Mouse (Mus musculus) bone marrow, adult 2 months (tissue): ENCODE data around the gene Tcf20.

Source experiments
- CTCF ChIP-seq: fragments of 200-500 bp; IDR thresholded peaks from 2 replicates; pipeline ENCODE4 v1.5.1; 2011; ENCODE audit warnings: low read length, control low read depth; ENCODE audit not compliant: control insufficient read depth, insufficient read depth
- POLR2A ChIP-seq: fragments of 200-500 bp; IDR thresholded peaks from 2 replicates; pipeline ENCODE4 v1.6.1; 2011; ENCODE audit warnings: low read depth, mild to moderate bottlenecking, control low read depth, low read length, borderline replicate concordance; ENCODE audit not compliant: control insufficient read depth

DNA sequence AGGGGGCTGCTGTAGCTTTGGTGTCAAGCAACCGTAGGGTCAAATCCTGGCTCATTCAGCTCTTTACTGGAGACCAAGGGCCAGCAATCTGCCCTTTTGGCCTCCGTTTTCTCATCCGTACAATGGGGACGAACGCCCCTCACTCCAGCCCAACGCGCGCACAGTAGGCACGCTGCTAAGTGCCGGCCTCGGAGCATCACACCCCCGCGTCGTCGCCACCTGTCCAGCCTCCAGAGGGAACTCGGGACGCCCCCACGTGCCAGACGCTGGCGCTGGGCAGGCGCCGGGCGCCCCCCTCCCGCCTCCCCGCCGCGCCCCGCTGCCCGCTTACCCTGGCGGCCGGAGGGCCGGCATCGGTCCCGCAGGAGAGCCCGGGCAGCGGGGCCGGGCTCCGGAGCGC, 24.6 kb downstream of the Tcf20 start:
- no peak for TF ChIP-seq CTCF
- no peak for TF ChIP-seq POLR2A
